Mouse (Mus musculus) stomach, embryonic 16.5 days (tissue): ENCODE measurements around the gene Rrh. TPM values are rescaled to one million over a fixed set of nuclear protein-coding genes. Genes with fewer than 3 reads are reported as not detected.
A peak's percentile ranks its signal among the peaks of the same experiment; 100 is the strongest.
"Not testable (repeated sequence)": the region's sequence is repeated elsewhere in the genome, so short reads cannot be mapped to it uniquely, and the experiment has no call there.

Source experiments
- ATAC-seq: fragments of 200-750 bp; cut with Nextera tagmentation; 2 replicates; pipeline ENCODE4 v1.8.0; 2017; ENCODE audit warnings: moderate number of reproducible peaks, moderate TSS enrichment; ENCODE audit not compliant: insufficient read depth, low FRiP score
- H3K27ac ChIP-seq: fragments of 300-500 bp; sonication (generic); 2 replicates; pipeline ENCODE4 v1.5.1; 2014; ENCODE audit warnings: low read length
- H3K27me3 ChIP-seq: fragments of 300-500 bp; sonication (generic); 2 replicates; pipeline ENCODE4 v1.6.1; 2014; ENCODE audit warnings: low read length, control low read depth, mixed read lengths; ENCODE audit not compliant: control insufficient read depth, insufficient read depth
- H3K36me3 ChIP-seq: fragments of 300-500 bp; sonication (generic); 2 replicates; pipeline ENCODE4 v1.6.1; 2014; ENCODE audit warnings: low read length; ENCODE audit not compliant: control insufficient read depth, insufficient read depth
- H3K4me1 ChIP-seq: fragments of 300-500 bp; sonication (generic); 2 replicates; pipeline ENCODE4 v1.6.1; 2014; ENCODE audit warnings: low read length, control low read depth, mixed read lengths; ENCODE audit not compliant: control insufficient read depth, insufficient read depth
- H3K4me2 ChIP-seq: fragments of 300-500 bp; sonication (generic); 2 replicates; pipeline ENCODE4 v1.6.1; 2014; ENCODE audit warnings: low read depth, low read length, mixed read lengths
- H3K4me3 ChIP-seq: fragments of 300-500 bp; sonication (generic); replicated peaks from 2 replicates; pipeline ENCODE4 v1.5.1; 2014; ENCODE audit warnings: mild to moderate bottlenecking, low read length
- H3K9ac ChIP-seq: fragments of 300-500 bp; sonication (generic); 2 replicates; pipeline ENCODE4 v1.6.1; 2014; ENCODE audit warnings: low read length
- H3K9me3 ChIP-seq: fragments of 300-500 bp; sonication (generic); replicated peaks from 2 replicates; pipeline ENCODE4 v1.6.1; 2016; ENCODE audit warnings: low read length, control low read depth; ENCODE audit not compliant: control insufficient read depth
- WGBS: fragments of 180-500 bp; shearing (Covaris S2); extraction: QIAGEN DNeasy Blood & Tissue Kit; methylation state at CpG from one replicate; pipeline ENCODE4 v1.1.7; 2014; 5-methylcytosine and 5-hydroxymethylcytosine counted together
- polyA plus RNA-seq: library from polyadenylated mRNA; unstranded; fragments of >200 nt; fragmentation: Nextera tagmentation; extraction: Ambion mirVana; gene quantifications from 2 replicates; pipeline ENCODE4 v1.2.1, GENCODE M21; 2015

Gene Rrh
- polyA plus RNA-seq, 1 experiment from 2014 or later = not detected

DNA sequence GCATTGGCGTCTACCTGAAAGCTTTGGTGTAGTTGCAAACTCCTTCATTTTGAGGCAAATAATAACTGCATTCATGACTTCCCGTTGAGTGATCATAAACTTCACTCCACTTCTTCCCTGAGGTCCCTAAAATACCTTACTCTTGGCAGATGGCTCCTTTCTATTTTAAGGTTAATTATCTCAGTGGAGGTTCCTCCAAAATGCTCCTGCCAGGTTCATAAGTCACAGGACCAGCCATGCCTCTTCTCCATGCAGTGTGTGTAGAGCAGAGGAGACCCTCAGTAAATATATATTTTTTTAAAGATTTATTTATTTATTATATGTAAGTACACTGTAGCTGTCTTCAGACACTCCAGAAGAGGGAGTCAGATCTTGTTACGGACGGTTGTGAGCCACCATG lies 56.3 kb downstream of the Rrh start:
- no peak for ATAC-seq
- WGBS = 84% methylated on average over 4 of the region's 4 CpGs
- no peaks in the 10 kb centered on the region for H3K27me3 ChIP-seq
- H3K27ac ChIP-seq = no peak overlapping the region
- H3K4me1 ChIP-seq = no peaks in the 10 kb centered on the region
- no peak overlapping the region for H3K9ac ChIP-seq
- no peak overlapping the region for H3K4me2 ChIP-seq
- H3K9me3 ChIP-seq = no peaks in the 10 kb centered on the region
- H3K4me3 ChIP-seq = no peak overlapping the region
- no peaks in the 10 kb centered on the region for H3K36me3 ChIP-seq

DNA sequence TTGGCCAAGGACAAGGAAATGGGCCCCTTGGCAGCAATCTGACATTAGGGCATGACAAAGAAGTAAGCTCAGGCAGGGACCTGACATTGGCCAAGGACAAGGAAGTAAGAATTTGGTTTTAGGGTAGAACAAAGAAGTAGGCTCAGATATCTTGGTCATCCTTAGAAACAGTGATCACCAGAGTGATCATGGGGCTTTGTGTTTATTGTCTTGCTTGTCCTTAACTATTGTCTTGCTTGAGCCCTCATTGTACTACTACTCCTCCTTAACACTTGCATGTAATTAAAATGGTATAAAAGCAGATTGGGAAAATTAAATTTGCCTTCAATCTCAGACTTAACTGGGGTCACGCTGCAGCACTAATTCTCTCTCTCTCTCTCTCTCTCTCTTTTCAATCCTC lies 64.8 kb downstream of the Rrh start:
- H3K36me3 ChIP-seq, H3K27me3 ChIP-seq, ATAC-seq, H3K4me1 ChIP-seq, H3K4me2 ChIP-seq, H3K4me3 ChIP-seq, H3K9me3 ChIP-seq, H3K9ac ChIP-seq, H3K27ac ChIP-seq: not testable (repeated sequence)
- 94% methylated on average over 1 of the region's 1 CpGs for WGBS

DNA sequence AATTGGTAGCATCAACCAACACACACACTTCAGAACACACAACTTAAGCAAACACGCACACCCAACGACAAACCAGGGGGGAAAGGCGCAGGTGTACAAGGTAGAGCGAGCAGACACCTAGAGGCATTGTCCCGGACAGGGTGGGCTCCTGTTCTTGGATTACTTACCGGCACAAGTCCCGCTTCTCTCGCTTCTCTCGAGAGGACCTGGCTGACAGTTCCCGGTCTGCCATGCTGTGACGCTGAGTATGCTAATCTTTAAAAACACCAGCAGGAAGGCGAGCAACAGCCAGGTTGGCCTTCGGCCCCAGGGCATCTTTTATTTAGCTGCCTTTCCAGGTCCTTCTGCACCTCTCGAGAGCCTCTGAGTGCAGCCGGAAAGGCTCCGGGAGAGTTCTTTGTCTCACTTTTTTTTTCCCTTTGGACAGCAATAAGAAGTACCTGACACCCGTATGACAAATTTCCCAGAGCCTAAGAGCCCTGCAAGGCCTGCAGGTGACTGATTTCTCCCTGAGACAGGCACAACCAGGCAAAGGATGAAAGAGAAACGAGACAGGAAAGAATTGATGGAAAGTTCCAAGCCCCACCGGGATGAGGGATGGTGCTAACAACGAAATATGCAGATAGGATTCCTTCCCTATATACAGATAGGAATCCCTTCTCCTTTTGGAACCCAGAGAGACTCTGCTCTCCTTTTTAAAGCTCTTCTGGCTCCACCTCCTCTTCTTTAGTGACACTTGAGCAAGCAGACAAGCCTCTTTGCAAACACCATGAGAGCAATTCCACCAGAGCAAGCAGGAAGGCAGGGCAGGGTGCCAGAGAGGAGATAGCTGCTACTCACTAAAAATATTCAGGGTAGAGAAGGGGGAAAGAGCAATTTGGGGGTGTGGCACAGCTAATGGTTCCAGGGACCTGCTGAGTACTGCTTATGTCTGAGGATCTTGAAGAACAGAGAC lies 67.5 kb downstream of the Rrh start, which contains the start of gene Egf:
Gene Egf (minus strand): TSS at position 667 of the 955 bp plus-strand sequence.
- no peak for ATAC-seq
- Histone ChIP-seq H3K4me2 (peak within 1 kb of the TSS; percentile 60), H3K27ac (no peak within 1 kb of the TSS; the same call in 1 of the 2 replicates), H3K9ac (peak within 1 kb of the TSS; percentile 54), H3K36me3 (no peaks in the 10 kb centered on the region), H3K4me1 (peaks cover 8% of the 10 kb centered on the region; the same call in 1 of the 2 replicates), H3K27me3 (no peaks in the 10 kb centered on the region), H3K9me3 (0 out of 2 replicates have a peak, but pooled peaks cover 2% of the 10 kb centered on the region), H3K4me3 (peak within 1 kb of the TSS; percentile 20)
- WGBS = 7% methylated on average over 20 of the region's 20 CpGs

Other genes starting within 250 kb of the Rrh start
- 1.5 and 2.2 TPM in 2 replicates for gene Egf, start 67.3 kb downstream of the Rrh start, polyA plus RNA-seq
- not detected in 2 replicates for gene Lrit3, start 18.6 kb downstream of the Rrh start, polyA plus RNA-seq
- gene Gar1, start 8.8 kb upstream of the Rrh start, polyA plus RNA-seq = 42.9 and 44.5 TPM in 2 replicates
- 103 and 125 TPM in 2 replicates for gene Cfi, start 13.3 kb upstream of the Rrh start, polyA plus RNA-seq
- gene Pla2g12a, start 56.0 kb upstream of the Rrh start, polyA plus RNA-seq = 49.4 and 56.0 TPM in 2 replicates
- 107 TPM in 2 replicates for gene Casp6, start 78.8 kb upstream of the Rrh start, polyA plus RNA-seq
- gene Mcub, start 147.6 kb upstream of the Rrh start, polyA plus RNA-seq = 6.0 and 6.1 TPM in 2 replicates
- gene Sec24b, start 239.0 kb upstream of the Rrh start, polyA plus RNA-seq = 28.2 and 29.7 TPM in 2 replicates